Mouse (Mus musculus) kidney, embryonic 15.5 days (tissue): ENCODE results near the gene Dnah12. TPM values are rescaled to one million over a fixed set of nuclear protein-coding genes. Genes with fewer than 3 reads are reported as not detected.
"Not testable (repeated sequence)": the region's sequence is repeated elsewhere in the genome, so short reads cannot be mapped to it uniquely, and the experiment has no call there.

ENCODE experiments used
- ATAC-seq: fragments of 200-750 bp; cut with Nextera tagmentation; replicated peaks from 2 replicates; pipeline ENCODE4 v1.8.0; 2017; ENCODE audit warnings: moderate TSS enrichment; ENCODE audit not compliant: low FRiP score
- H3K27ac ChIP-seq: fragments of 300-500 bp; sonication (generic); 2 replicates; pipeline ENCODE4 v1.5.1; 2015; ENCODE audit warnings: mild to moderate bottlenecking, inconsistent platforms
- H3K27me3 ChIP-seq: fragments of 300-500 bp; sonication (generic); 2 replicates; pipeline ENCODE4 v1.6.1; 2015; ENCODE audit warnings: inconsistent platforms
- H3K36me3 ChIP-seq: fragments of 300-500 bp; sonication (generic); 2 replicates; pipeline ENCODE4 v1.6.1; 2015; ENCODE audit warnings: inconsistent platforms
- H3K4me1 ChIP-seq: fragments of 300-500 bp; sonication (generic); 2 replicates; pipeline ENCODE4 v1.6.1; 2015; ENCODE audit warnings: inconsistent platforms
- H3K4me2 ChIP-seq: fragments of 300-500 bp; sonication (generic); 2 replicates; pipeline ENCODE4 v1.6.1; 2015; ENCODE audit warnings: moderate library complexity, mild to moderate bottlenecking, inconsistent platforms
- H3K4me3 ChIP-seq: fragments of 300-500 bp; sonication (generic); replicated peaks from 2 replicates; pipeline ENCODE4 v1.5.1; 2015; ENCODE audit warnings: mild to moderate bottlenecking, inconsistent platforms
- H3K9ac ChIP-seq: fragments of 300-500 bp; sonication (generic); 2 replicates; pipeline ENCODE4 v1.6.1; 2015; ENCODE audit warnings: mild to moderate bottlenecking, inconsistent platforms
- H3K9me3 ChIP-seq: fragments of 300-500 bp; sonication (generic); replicated peaks from 2 replicates; pipeline ENCODE4 v1.6.1; 2016; ENCODE audit warnings: inconsistent platforms
- WGBS: fragments of 180-500 bp; shearing (Covaris S2); methylation state at CpG from one replicate; pipeline ENCODE4 v1.1.7; 2015; ENCODE audit warnings: mixed read lengths; 5-methylcytosine and 5-hydroxymethylcytosine counted together
- polyA plus RNA-seq: library from polyadenylated mRNA; unstranded; fragments of >200 nt; fragmentation: Nextera tagmentation; extraction: Ambion mirVana; gene quantifications from 2 replicates; pipeline ENCODE4 v1.2.1, GENCODE M21; 2015

Dnah12 gene
- polyA plus RNA-seq, 1 experiment from 2014 or later = 0.09 TPM

- no peak overlapping the region for H3K4me2 ChIP-seq
- no peak overlapping the region for H3K27ac ChIP-seq
- H3K9ac ChIP-seq = no peak overlapping the region
- no peaks in the 10 kb centered on the region for H3K4me1 ChIP-seq
- no peaks in the 10 kb centered on the region for H3K9me3 ChIP-seq
- WGBS = 83% methylated on average over 2 of the region's 2 CpGs
- no peaks in the 10 kb centered on the region for H3K27me3 ChIP-seq
- no peak for ATAC-seq
- no peaks in the 10 kb centered on the region for H3K36me3 ChIP-seq
- no peak overlapping the region for H3K4me3 ChIP-seq
Observed at GRCm38 (mm10) chr14:26899490-26899889, 206.4 kb downstream of the Dnah12 start.

- Histone ChIP-seq H3K9ac (no peak overlapping the region), H3K36me3 (no peaks in the 10 kb centered on the region), H3K27me3 (no peaks in the 10 kb centered on the region), H3K4me2 (no peak overlapping the region), H3K4me1 (no peaks in the 10 kb centered on the region), H3K9me3 (no peaks in the 10 kb centered on the region), H3K27ac (no peak overlapping the region), H3K4me3 (no peak overlapping the region)
- no peak for ATAC-seq
- 81% methylated on average over 12 of the region's 12 CpGs for WGBS
Observed at GRCm38 (mm10) chr14:26900893-26901292, 207.8 kb downstream of the Dnah12 start.

GRCm38 (mm10) chr14:26907401-26907800, 214.3 kb downstream of the Dnah12 start:
- no peak overlapping the region for H3K4me2 ChIP-seq
- no peaks in the 10 kb centered on the region for H3K36me3 ChIP-seq
- 0 out of 2 replicates have a peak, but pooled peaks cover 5% of the 10 kb centered on the region for H3K4me1 ChIP-seq
- no peak overlapping the region for H3K27ac ChIP-seq
- WGBS = 91% methylated on average over 4 of the region's 4 CpGs
- no peak overlapping the region for H3K4me3 ChIP-seq
- H3K9me3 ChIP-seq = no peaks in the 10 kb centered on the region
- H3K27me3 ChIP-seq = no peaks in the 10 kb centered on the region
- no peak for ATAC-seq
- H3K9ac ChIP-seq = no peak overlapping the region

GRCm38 (mm10) chr14:26910461-26910860, 217.4 kb downstream of the Dnah12 start:
- H3K4me2 ChIP-seq, H3K27me3 ChIP-seq, H3K27ac ChIP-seq, H3K36me3 ChIP-seq, H3K4me1 ChIP-seq, H3K9ac ChIP-seq, H3K4me3 ChIP-seq, ATAC-seq, H3K9me3 ChIP-seq: not testable (repeated sequence)
- WGBS = 59% methylated on average over 9 of the region's 9 CpGs

GRCm38 (mm10) chr14:26911201-26911600, 218.1 kb downstream of the Dnah12 start:
- Histone ChIP-seq H3K4me3 (no peak overlapping the region), H3K9me3 (no peaks in the 10 kb centered on the region), H3K4me2 (no peak overlapping the region), H3K27ac (no peak overlapping the region), H3K9ac (no peak overlapping the region), H3K4me1 (0 out of 2 replicates have a peak, but pooled peaks cover 8% of the 10 kb centered on the region), H3K36me3 (no peaks in the 10 kb centered on the region), H3K27me3 (no peaks in the 10 kb centered on the region)
- ATAC-seq = no peak
- WGBS = 76% methylated on average over 6 of the region's 6 CpGs

- Histone ChIP-seq H3K27ac (no peak overlapping the region), H3K36me3 (no peaks in the 10 kb centered on the region), H3K4me3 (no peak overlapping the region), H3K27me3 (no peaks in the 10 kb centered on the region), H3K4me1 (0 out of 2 replicates have a peak, but pooled peaks cover 8% of the 10 kb centered on the region), H3K9me3 (no peaks in the 10 kb centered on the region), H3K4me2 (no peak overlapping the region), H3K9ac (no peak overlapping the region)
- no peak for ATAC-seq
- WGBS = 91% methylated on average over 13 of the region's 13 CpGs
Observed at GRCm38 (mm10) chr14:26911826-26912225, 218.8 kb downstream of the Dnah12 start.

- Histone ChIP-seq H3K27ac (0 out of 2 replicates have a peak overlapping the region, but pooled peaks have one; percentile 48), H3K4me3 (no peak overlapping the region), H3K36me3 (peaks cover 5% of the 10 kb centered on the region; the same call in 1 of the 2 replicates), H3K27me3 (no peaks in the 10 kb centered on the region), H3K4me1 (0 out of 2 replicates have a peak, but pooled peaks cover 3% of the 10 kb centered on the region), H3K9me3 (no peaks in the 10 kb centered on the region), H3K4me2 (no peak overlapping the region), H3K9ac (no peak overlapping the region)
- peak; percentile 70 for ATAC-seq
- 47% methylated on average over 9 of the region's 9 CpGs for WGBS
Observed at GRCm38 (mm10) chr14:26913681-26914268, 220.7 kb downstream of the Dnah12 start.

GRCm38 (mm10) chr14:26919310-26919709, 226.2 kb downstream of the Dnah12 start:
- H3K9ac ChIP-seq = no peak overlapping the region
- H3K4me3 ChIP-seq = no peak overlapping the region
- H3K27ac ChIP-seq = no peak overlapping the region
- H3K36me3 ChIP-seq = peaks cover 43% of the 10 kb centered on the region
- no peak overlapping the region for H3K4me2 ChIP-seq
- no peaks in the 10 kb centered on the region for H3K9me3 ChIP-seq
- no peaks in the 10 kb centered on the region for H3K27me3 ChIP-seq
- 94% methylated on average over 3 of the region's 3 CpGs for WGBS
- ATAC-seq = no peak
- no peaks in the 10 kb centered on the region for H3K4me1 ChIP-seq

GRCm38 (mm10) chr14:26923702-26924421, 230.8 kb downstream of the Dnah12 start:
- Histone ChIP-seq H3K4me1 (no peaks in the 10 kb centered on the region), H3K27me3 (no peaks in the 10 kb centered on the region), H3K36me3 (peaks cover 66% of the 10 kb centered on the region), H3K4me3 (no peak overlapping the region), H3K4me2 (no peak overlapping the region), H3K27ac (no peak overlapping the region), H3K9me3 (no peaks in the 10 kb centered on the region), H3K9ac (no peak overlapping the region)
- 82% methylated on average over 5 of the region's 5 CpGs for WGBS
- ATAC-seq = no peak

GRCm38 (mm10) chr14:26934891-26935290, 241.8 kb downstream of the Dnah12 start:
- Histone ChIP-seq H3K4me3 (no peak overlapping the region), H3K4me2 (no peak overlapping the region), H3K27me3 (no peaks in the 10 kb centered on the region), H3K9me3 (no peaks in the 10 kb centered on the region), H3K27ac (no peak overlapping the region), H3K9ac (no peak overlapping the region), H3K4me1 (no peaks in the 10 kb centered on the region), H3K36me3 (peaks cover 29% of the 10 kb centered on the region)
- 88% methylated on average over 3 of the region's 3 CpGs for WGBS
- ATAC-seq = no peak

GRCm38 (mm10) chr14:26935558-26935957, 242.5 kb downstream of the Dnah12 start:
- Histone ChIP-seq H3K9ac (no peak overlapping the region), H3K4me2 (no peak overlapping the region), H3K9me3 (no peaks in the 10 kb centered on the region), H3K36me3 (peaks cover 35% of the 10 kb centered on the region), H3K4me3 (no peak overlapping the region), H3K27me3 (no peaks in the 10 kb centered on the region), H3K27ac (no peak overlapping the region), H3K4me1 (no peaks in the 10 kb centered on the region)
- 92% methylated on average over 4 of the region's 4 CpGs for WGBS
- ATAC-seq = no peak
